Mouse (Mus musculus): ENCODE data around the gene Akap6. TPM values are rescaled to one million over a fixed set of nuclear protein-coding genes. Genes with fewer than 3 reads are reported as not detected.

Gene Akap6
- 0.01 and 0.02 TPM in 2 replicates for polyA plus RNA-seq (2015; fragmentation: Nextera tagmentation; extraction: Ambion mirVana)

- no peak within 1 kb of the TSS for H3K27ac ChIP-seq (ENCODE audit: low read depth)
- no peaks in the 10 kb centered on the region for H3K27me3 ChIP-seq (ENCODE audit: insufficient read depth, low read length)
Observed at GRCm38 (mm10) chr12:52699146-52699545, at the start of gene Akap6. Gene Akap6, plus strand, starts transcription at chr12:52699383.

GRCm38 (mm10) chr12:52662907-52663790 lies 36.0 kb upstream of the Akap6 start:
- no peak for ATAC-seq
- Histone ChIP-seq H3K36me3 (replicated peaks; ENCODE audit: insufficient read depth, low read length) (no peaks in the 10 kb centered on the region), H3K4me3 (ENCODE audit: low read depth, low read length) (no peak overlapping the region), H3K4me2 (ENCODE audit: low read depth, low read length) (no peak overlapping the region), H3K9ac (replicated peaks) (no peak overlapping the region), H3K27ac (ENCODE audit: low read depth) (no peak overlapping the region), H3K9me3 (ENCODE audit: low read length) (no peaks in the 10 kb centered on the region), H3K27me3 (ENCODE audit: insufficient read depth, low read length) (no peaks in the 10 kb centered on the region), H3K4me1 (ENCODE audit: insufficient read depth) (no peaks in the 10 kb centered on the region)
- WGBS (ENCODE audit: insufficient replicate concordance): 67% methylated on average over 7 of the region's 7 CpGs
- no peak for TF ChIP-seq CTCF (IDR thresholded peaks at IDR 0.05; ENCODE audit: low read depth)
- TF ChIP-seq EP300 (IDR thresholded peaks at IDR 0.05; ENCODE audit: low read depth): no peak
- DNase-seq: no peak

More at GRCm38 (mm10) chr12:52699146-52699545, at the start of gene Akap6:
- TF ChIP-seq CTCF (IDR thresholded peaks at IDR 0.05; ENCODE audit: low read depth): no peak
- TF ChIP-seq EP300 (IDR thresholded peaks at IDR 0.05; ENCODE audit: low read depth): no peak
- Histone ChIP-seq H3K4me1 (ENCODE audit: insufficient read depth) (no peaks in the 10 kb centered on the region), H3K36me3 (replicated peaks; ENCODE audit: insufficient read depth, low read length) (no peaks in the 10 kb centered on the region), H3K9ac (replicated peaks) (no peak within 1 kb of the TSS), H3K4me2 (ENCODE audit: low read depth, low read length) (no peak within 1 kb of the TSS), H3K4me3 (ENCODE audit: low read depth, low read length) (no peak within 1 kb of the TSS), H3K9me3 (ENCODE audit: low read length) (no peaks in the 10 kb centered on the region)
- DNase-seq: no peak
- WGBS (ENCODE audit: insufficient replicate concordance): 73% methylated on average over 6 of the region's 6 CpGs
- ATAC-seq: no peak

- no peak for DNase-seq
- Histone ChIP-seq H3K4me2 (ENCODE audit: low read depth, low read length) (no peak overlapping the region), H3K36me3 (replicated peaks; ENCODE audit: insufficient read depth, low read length) (no peaks in the 10 kb centered on the region), H3K4me3 (ENCODE audit: low read depth, low read length) (no peak overlapping the region), H3K9me3 (ENCODE audit: low read length) (no peaks in the 10 kb centered on the region), H3K4me1 (ENCODE audit: insufficient read depth) (no peaks in the 10 kb centered on the region), H3K9ac (replicated peaks) (no peak overlapping the region), H3K27ac (ENCODE audit: low read depth) (no peak overlapping the region), H3K27me3 (ENCODE audit: insufficient read depth, low read length) (no peaks in the 10 kb centered on the region)
- no peak for ATAC-seq
- WGBS (ENCODE audit: insufficient replicate concordance): 56% methylated on average over 5 of the region's 5 CpGs
- TF ChIP-seq CTCF (IDR thresholded peaks at IDR 0.05; ENCODE audit: low read depth): no peak
- no peak for TF ChIP-seq EP300 (IDR thresholded peaks at IDR 0.05; ENCODE audit: low read depth)
Observed at GRCm38 (mm10) chr12:52664944-52665343, 34.2 kb upstream of the Akap6 start.

DNA sequence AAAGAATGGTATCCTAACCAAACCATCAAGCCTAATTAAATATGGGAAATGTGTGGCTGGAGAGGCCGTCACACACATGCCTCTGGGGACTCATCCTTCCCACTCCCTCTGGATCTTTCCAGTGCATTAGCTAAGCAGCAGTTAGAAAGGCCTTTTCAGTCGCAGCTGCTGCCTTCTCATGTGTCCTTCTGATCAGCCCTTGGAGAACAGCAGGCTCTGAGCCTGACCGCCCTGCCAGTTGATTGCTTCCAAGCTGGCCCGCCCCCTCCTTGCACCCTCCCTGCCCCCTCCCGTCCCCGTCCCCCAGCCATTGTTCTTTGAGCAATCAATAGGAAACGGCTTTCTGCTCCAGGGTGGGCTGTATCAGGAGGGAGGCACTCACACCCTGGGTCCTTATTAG lies 27.7 kb upstream of the Akap6 start:
- no peaks in the 10 kb centered on the region for H3K36me3 ChIP-seq (replicated peaks; ENCODE audit: insufficient read depth, low read length)
- no peak overlapping the region for H3K4me2 ChIP-seq (ENCODE audit: low read depth, low read length)
- H3K9ac ChIP-seq (replicated peaks): no peak overlapping the region
- no peaks in the 10 kb centered on the region for H3K4me1 ChIP-seq (ENCODE audit: insufficient read depth)
- ATAC-seq: no peak
- H3K27me3 ChIP-seq (ENCODE audit: insufficient read depth, low read length): no peaks in the 10 kb centered on the region
- no peak for DNase-seq
- no peak overlapping the region for H3K4me3 ChIP-seq (ENCODE audit: low read depth, low read length)
- 46% methylated on average over 7 of the region's 7 CpGs for WGBS (ENCODE audit: insufficient replicate concordance)
- no peak overlapping the region for H3K27ac ChIP-seq (ENCODE audit: low read depth)
- H3K9me3 ChIP-seq (ENCODE audit: low read length): no peaks in the 10 kb centered on the region
- TF ChIP-seq CTCF (IDR thresholded peaks at IDR 0.05; ENCODE audit: low read depth): no peak
- no peak for TF ChIP-seq EP300 (IDR thresholded peaks at IDR 0.05; ENCODE audit: low read depth)

DNA sequence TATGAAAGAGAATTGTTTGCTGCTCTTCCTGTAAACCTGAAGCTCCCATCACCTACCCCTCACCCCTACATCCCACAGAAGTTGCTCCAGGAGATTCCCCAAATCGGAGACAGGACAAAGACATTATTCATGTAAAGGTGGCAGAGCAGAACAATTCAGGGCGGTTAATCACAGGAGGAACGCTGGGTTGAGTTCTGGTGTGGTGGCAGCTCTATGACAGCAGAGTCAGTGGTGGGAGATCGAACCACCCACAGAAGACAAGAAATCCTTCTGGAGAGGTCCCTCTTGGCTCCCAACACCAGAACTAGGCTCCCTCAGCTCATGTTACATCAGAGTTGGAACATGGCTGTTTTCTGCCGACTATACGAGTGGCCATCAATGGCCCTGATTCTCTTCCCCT lies 27.2 kb upstream of the Akap6 start:
- Histone ChIP-seq H3K4me2 (ENCODE audit: low read depth, low read length) (no peak overlapping the region), H3K9me3 (ENCODE audit: low read length) (no peaks in the 10 kb centered on the region), H3K9ac (replicated peaks) (no peak overlapping the region), H3K36me3 (replicated peaks; ENCODE audit: insufficient read depth, low read length) (no peaks in the 10 kb centered on the region), H3K27me3 (ENCODE audit: insufficient read depth, low read length) (no peaks in the 10 kb centered on the region), H3K27ac (ENCODE audit: low read depth) (no peak overlapping the region), H3K4me1 (ENCODE audit: insufficient read depth) (no peaks in the 10 kb centered on the region), H3K4me3 (ENCODE audit: low read depth, low read length) (no peak overlapping the region)
- WGBS (ENCODE audit: insufficient replicate concordance): 70% methylated on average over 6 of the region's 6 CpGs
- TF ChIP-seq CTCF (IDR thresholded peaks at IDR 0.05; ENCODE audit: low read depth): no peak
- TF ChIP-seq EP300 (IDR thresholded peaks at IDR 0.05; ENCODE audit: low read depth): no peak
- DNase-seq (no peak), ATAC-seq (no peak)

GRCm38 (mm10) chr12:52673361-52673960 lies 25.7 kb upstream of the Akap6 start:
- DNase-seq (no peak), ATAC-seq (no peak)
- H3K36me3 ChIP-seq (replicated peaks; ENCODE audit: insufficient read depth, low read length): no peaks in the 10 kb centered on the region
- H3K4me3 ChIP-seq (ENCODE audit: low read depth, low read length): no peak overlapping the region
- H3K27me3 ChIP-seq (ENCODE audit: insufficient read depth, low read length): no peaks in the 10 kb centered on the region
- WGBS (ENCODE audit: insufficient replicate concordance): 71% methylated on average over 6 of the region's 6 CpGs
- H3K4me2 ChIP-seq (ENCODE audit: low read depth, low read length): no peak overlapping the region
- no peak overlapping the region for H3K27ac ChIP-seq (ENCODE audit: low read depth)
- no peaks in the 10 kb centered on the region for H3K9me3 ChIP-seq (ENCODE audit: low read length)
- TF ChIP-seq CTCF (IDR thresholded peaks at IDR 0.05; ENCODE audit: low read depth): no peak
- no peak for TF ChIP-seq EP300 (IDR thresholded peaks at IDR 0.05; ENCODE audit: low read depth)
- no peak overlapping the region for H3K9ac ChIP-seq (replicated peaks)
- H3K4me1 ChIP-seq (ENCODE audit: insufficient read depth): no peaks in the 10 kb centered on the region
